Mouse (Mus musculus) forebrain, embryonic 16.5 days (tissue): ENCODE data around the gene Spop. TPM values are rescaled to one million over a fixed set of nuclear protein-coding genes. Genes with fewer than 3 reads are reported as not detected.
A peak's percentile ranks its signal among the peaks of the same experiment; 100 is the strongest.

ENCODE experiments used
- ATAC-seq: fragments of 200-750 bp; cut with Nextera tagmentation; 2 replicates; pipeline ENCODE4 v1.8.0; 2017; ENCODE audit warnings: mild to moderate bottlenecking, moderate library complexity
- H3K27ac ChIP-seq: fragments of 300-500 bp; sonication (generic); 2 replicates; pipeline ENCODE4 v1.5.1; 2014; ENCODE audit warnings: low read length, control low read depth
- H3K27me3 ChIP-seq: fragments of 300-500 bp; sonication (generic); replicated peaks from 2 replicates; pipeline ENCODE4 v1.6.1; 2014; ENCODE audit warnings: low read length; ENCODE audit not compliant: control insufficient read depth, insufficient read depth
- H3K36me3 ChIP-seq: fragments of 300-500 bp; sonication (generic); 2 replicates; pipeline ENCODE4 v1.6.1; 2014; ENCODE audit not compliant: control insufficient read depth, insufficient read depth
- H3K4me1 ChIP-seq: fragments of 300-500 bp; sonication (generic); replicated peaks from 2 replicates; pipeline ENCODE4 v1.6.1; 2014; ENCODE audit warnings: low read length; ENCODE audit not compliant: control insufficient read depth, insufficient read depth
- H3K4me2 ChIP-seq: fragments of 300-500 bp; sonication (generic); 2 replicates; pipeline ENCODE4 v1.6.1; 2014; ENCODE audit warnings: mild to moderate bottlenecking, low read length, control low read depth
- H3K4me3 ChIP-seq: fragments of 300-500 bp; sonication (generic); replicated peaks from 2 replicates; pipeline ENCODE4 v1.5.1; 2014; ENCODE audit warnings: mild to moderate bottlenecking, low read length, control low read depth
- H3K9ac ChIP-seq: fragments of 300-500 bp; sonication (generic); replicated peaks from 2 replicates; pipeline ENCODE4 v1.6.1; 2014; ENCODE audit warnings: low read depth, low read length, control low read depth
- H3K9me3 ChIP-seq: fragments of 300-500 bp; sonication (generic); 2 replicates; pipeline ENCODE4 v1.6.1; 2016; ENCODE audit warnings: low read length; ENCODE audit not compliant: control insufficient read depth
- WGBS: fragments of 180-500 bp; shearing (Covaris S2); extraction: QIAGEN DNeasy Blood & Tissue Kit; methylation state at CpG from one replicate; pipeline ENCODE4 v1.1.7; 2014; 5-methylcytosine and 5-hydroxymethylcytosine counted together
- polyA plus RNA-seq: library from polyadenylated mRNA; unstranded; fragments of >200 nt; fragmentation: Nextera tagmentation; extraction: Ambion mirVana; gene quantifications from 2 replicates; pipeline ENCODE4 v1.2.1, GENCODE M21; 2015

Gene Spop
- polyA plus RNA-seq, 1 experiment from 2014 or later: 265 TPM

- H3K36me3 ChIP-seq: no peaks in the 10 kb centered on the region
- H3K4me1 ChIP-seq: peaks cover 47% of the 10 kb centered on the region
- ATAC-seq: peak; percentile 37
- peaks cover 21% of the 10 kb centered on the region for H3K27me3 ChIP-seq
- H3K9me3 ChIP-seq: no peaks in the 10 kb centered on the region
- WGBS: 34% methylated on average over 17 of the region's 17 CpGs
- H3K4me3 ChIP-seq: no peak overlapping the region; the same call in 1 of the 2 replicates
- H3K9ac ChIP-seq: no peak overlapping the region
- H3K4me2 ChIP-seq: peak overlapping the region; percentile 89
- H3K27ac ChIP-seq: peak overlapping the region; percentile 71
Measured at GRCm38 (mm10) chr11:95515376-95516323, 101.8 kb downstream of the Spop start.

GRCm38 (mm10) chr11:95516491-95516911, 102.6 kb downstream of the Spop start:
- peaks cover 21% of the 10 kb centered on the region for H3K27me3 ChIP-seq
- peaks cover 50% of the 10 kb centered on the region for H3K4me1 ChIP-seq
- 4% methylated on average over 5 of the region's 5 CpGs for WGBS
- H3K36me3 ChIP-seq: no peaks in the 10 kb centered on the region
- no peak overlapping the region for H3K4me2 ChIP-seq
- no peak overlapping the region for H3K4me3 ChIP-seq
- H3K27ac ChIP-seq: peak overlapping the region; percentile 71
- no peaks in the 10 kb centered on the region for H3K9me3 ChIP-seq
- H3K9ac ChIP-seq: no peak overlapping the region; the same call in 1 of the 2 replicates
- no peak for ATAC-seq

- ATAC-seq: peak; percentile 38
- peaks cover 54% of the 10 kb centered on the region for H3K4me1 ChIP-seq
- H3K4me2 ChIP-seq: no peak overlapping the region
- H3K36me3 ChIP-seq: no peaks in the 10 kb centered on the region
- H3K27me3 ChIP-seq: peaks cover 21% of the 10 kb centered on the region
- H3K27ac ChIP-seq: peak overlapping the region; percentile 53
- no peaks in the 10 kb centered on the region for H3K9me3 ChIP-seq
- no peak overlapping the region for H3K4me3 ChIP-seq
- WGBS: 44% methylated on average over 6 of the region's 6 CpGs
- H3K9ac ChIP-seq: no peak overlapping the region
Measured at GRCm38 (mm10) chr11:95517162-95517561, 103.3 kb downstream of the Spop start.

- Histone ChIP-seq H3K27me3 (peaks cover 4% of the 10 kb centered on the region; the same call in 1 of the 2 replicates), H3K36me3 (no peaks in the 10 kb centered on the region), H3K27ac (no peak overlapping the region), H3K9me3 (no peaks in the 10 kb centered on the region), H3K4me1 (peaks cover 42% of the 10 kb centered on the region), H3K4me2 (no peak overlapping the region), H3K4me3 (no peak overlapping the region), H3K9ac (no peak overlapping the region)
- WGBS: 56% methylated on average over 10 of the region's 10 CpGs
- ATAC-seq: no peak
Measured at GRCm38 (mm10) chr11:95519299-95519698, 105.4 kb downstream of the Spop start.

GRCm38 (mm10) chr11:95519996-95520395, 106.1 kb downstream of the Spop start:
- WGBS: 52% methylated on average over 3 of the region's 3 CpGs
- no peak overlapping the region for H3K9ac ChIP-seq
- H3K4me3 ChIP-seq: no peak overlapping the region
- no peak overlapping the region for H3K27ac ChIP-seq
- no peaks in the 10 kb centered on the region for H3K36me3 ChIP-seq
- no peak overlapping the region for H3K4me2 ChIP-seq
- H3K4me1 ChIP-seq: peaks cover 36% of the 10 kb centered on the region
- no peaks in the 10 kb centered on the region for H3K9me3 ChIP-seq
- peaks cover 3% of the 10 kb centered on the region; the same call in 1 of the 2 replicates for H3K27me3 ChIP-seq
- ATAC-seq: no peak

- ATAC-seq: peak; percentile 67
- Histone ChIP-seq H3K27me3 (no peaks in the 10 kb centered on the region), H3K36me3 (no peaks in the 10 kb centered on the region), H3K4me1 (peaks cover 30% of the 10 kb centered on the region), H3K9ac (peak overlapping the region; percentile 24), H3K4me3 (peak overlapping the region; percentile 25), H3K9me3 (no peaks in the 10 kb centered on the region), H3K27ac (peak overlapping the region; percentile 45; the same call in 1 of the 2 replicates), H3K4me2 (peak overlapping the region; percentile 47)
- 3% methylated on average over 27 of the region's 27 CpGs for WGBS
Measured at GRCm38 (mm10) chr11:95520456-95521072, 106.7 kb downstream of the Spop start.

- H3K4me1 ChIP-seq: peaks cover 20% of the 10 kb centered on the region
- no peaks in the 10 kb centered on the region for H3K9me3 ChIP-seq
- H3K4me2 ChIP-seq: peak overlapping the region; percentile 48
- 1% methylated on average over 13 of the region's 13 CpGs for WGBS
- peak; percentile 32; the same call in 1 of the 2 replicates for ATAC-seq
- H3K27me3 ChIP-seq: no peaks in the 10 kb centered on the region
- H3K4me3 ChIP-seq: peak overlapping the region; percentile 27
- H3K36me3 ChIP-seq: no peaks in the 10 kb centered on the region
- H3K9ac ChIP-seq: peak overlapping the region; percentile 41
- H3K27ac ChIP-seq: no peak overlapping the region
Measured at GRCm38 (mm10) chr11:95521563-95521962, 107.7 kb downstream of the Spop start.

GRCm38 (mm10) chr11:95527307-95527706, 113.4 kb downstream of the Spop start:
- H3K36me3 ChIP-seq: no peaks in the 10 kb centered on the region
- peaks cover 7% of the 10 kb centered on the region for H3K4me1 ChIP-seq
- no peak overlapping the region for H3K4me3 ChIP-seq
- no peak overlapping the region for H3K9ac ChIP-seq
- H3K27ac ChIP-seq: peak overlapping the region; percentile 70
- no peak overlapping the region for H3K4me2 ChIP-seq
- H3K27me3 ChIP-seq: no peaks in the 10 kb centered on the region
- ATAC-seq: peak; percentile 38; the same call in 1 of the 2 replicates
- H3K9me3 ChIP-seq: no peaks in the 10 kb centered on the region
- WGBS: 62% methylated on average over 8 of the region's 8 CpGs

- no peak for ATAC-seq
- Histone ChIP-seq H3K4me3 (no peak overlapping the region), H3K27ac (peak overlapping the region; percentile 41; the same call in 1 of the 2 replicates), H3K9me3 (no peaks in the 10 kb centered on the region), H3K4me1 (peaks cover 7% of the 10 kb centered on the region), H3K9ac (no peak overlapping the region), H3K36me3 (no peaks in the 10 kb centered on the region), H3K4me2 (no peak overlapping the region), H3K27me3 (no peaks in the 10 kb centered on the region)
- WGBS: 83% methylated on average over 3 of the region's 3 CpGs
Measured at GRCm38 (mm10) chr11:95528231-95528630, 114.4 kb downstream of the Spop start.
